Mouse (Mus musculus) small intestine, adult 2 months (tissue): ENCODE results near the gene Herc1.

Experiments used
- CTCF ChIP-seq: fragments of 200-500 bp; IDR thresholded peaks from 2 replicates; pipeline ENCODE4 v1.5.1; 2012; ENCODE audit warnings: low read depth, mild to moderate bottlenecking, control low read depth, inconsistent platforms, low read length, moderate library complexity, mixed read lengths; ENCODE audit not compliant: insufficient replicate concordance, insufficient read length; ENCODE audit errors: extremely low read depth
- POLR2A ChIP-seq: fragments of 200-500 bp; IDR thresholded peaks from 2 replicates; pipeline ENCODE4 v1.6.1; 2012; ENCODE audit warnings: low read depth, mild to moderate bottlenecking, control low read depth, inconsistent platforms, low read length, moderate library complexity

GRCm38 (mm10) chr9:66492361-66492760 is 142.1 kb downstream of the Herc1 start:
- no peak for TF ChIP-seq CTCF
- no peak for TF ChIP-seq POLR2A
